Mouse (Mus musculus): Measurements from ENCODE around the gene Gm49320.
"Not testable (repeated sequence)": the region's sequence is repeated elsewhere in the genome, so short reads cannot be mapped to it uniquely, and the experiment has no call there.

DNA sequence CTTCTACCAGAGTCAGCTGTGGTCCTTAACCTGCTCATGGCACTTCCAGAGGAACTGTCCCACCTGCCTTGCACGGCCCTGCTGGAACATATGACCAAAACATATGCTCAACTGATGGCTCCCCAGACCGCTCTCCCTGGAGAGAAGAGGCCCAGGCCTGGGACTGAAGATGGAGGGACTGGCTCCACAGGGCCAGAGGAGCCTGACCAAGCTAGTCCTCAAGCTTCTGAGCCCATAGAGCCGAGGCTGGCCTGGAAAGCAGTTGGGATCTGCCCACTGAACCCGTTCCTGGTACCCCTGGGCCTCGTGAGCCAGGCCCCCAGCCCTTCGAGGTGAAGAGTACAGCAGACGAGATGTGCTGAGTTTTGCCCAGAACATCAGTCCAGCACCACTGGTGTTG is 16.8 kb downstream of the Gm49320 start:
- TF ChIP-seq CTCF (conservative IDR thresholded peaks at IDR 0.05; ENCODE audit: low read length); NANOG (IDR thresholded peaks at IDR 0.05; ENCODE audit: borderline replicate concordance, low read length): not testable (repeated sequence)

Data from E14TG2a.4 (cell line).